Mouse (Mus musculus) ovary, postnatal 10 days (tissue): ENCODE results near the gene Lemd1.
"Not testable (repeated sequence)": the region's sequence is repeated elsewhere in the genome, so short reads cannot be mapped to it uniquely, and the experiment has no call there.

Experiments used
- DNase-seq: peaks from one replicate; pipeline ENCODE4 v3.0.0; 2022; ENCODE audit warnings: low spot score

Lemd1 gene

GRCm38 (mm10) chr1:132191093-132191785 lies at the start of gene Lemd1, which contains the start of gene AC124108.1:
Gene Lemd1, plus strand, starts transcription at chr1:132191431.
Gene AC124108.1, plus strand, starts transcription at chr1:132191457.
- DNase-seq, result no peak

- no peak for DNase-seq
Measured at GRCm38 (mm10) chr1:132141753-132142152, 49.5 kb upstream of the Lemd1 start.

- DNase-seq, result no peak
Measured at GRCm38 (mm10) chr1:132143079-132143478, 48.2 kb upstream of the Lemd1 start.

GRCm38 (mm10) chr1:132143730-132144129 lies 47.5 kb upstream of the Lemd1 start:
- no peak for DNase-seq

GRCm38 (mm10) chr1:132144223-132144622 lies 47.0 kb upstream of the Lemd1 start:
- no peak for DNase-seq

GRCm38 (mm10) chr1:132144837-132145236 lies 46.4 kb upstream of the Lemd1 start:
- no peak for DNase-seq

- DNase-seq, result no peak
Measured at GRCm38 (mm10) chr1:132145973-132146685, 45.1 kb upstream of the Lemd1 start.

GRCm38 (mm10) chr1:132149410-132149809 lies 41.8 kb upstream of the Lemd1 start:
- DNase-seq, result no peak

GRCm38 (mm10) chr1:132150171-132150570 lies 41.1 kb upstream of the Lemd1 start:
- no peak for DNase-seq

- no peak for DNase-seq
Measured at GRCm38 (mm10) chr1:132150817-132151601, 40.2 kb upstream of the Lemd1 start.

GRCm38 (mm10) chr1:132151908-132152307 lies 39.3 kb upstream of the Lemd1 start:
- DNase-seq, result no peak

GRCm38 (mm10) chr1:132153086-132153690 lies 38.0 kb upstream of the Lemd1 start:
- no peak for DNase-seq

- no peak for DNase-seq
Measured at GRCm38 (mm10) chr1:132153691-132154090, 37.5 kb upstream of the Lemd1 start.

- peak; percentile 49 for DNase-seq
Measured at GRCm38 (mm10) chr1:132155737-132156136, 35.5 kb upstream of the Lemd1 start.

- DNase-seq, result peak; percentile 74
Measured at GRCm38 (mm10) chr1:132157016-132157781, 34.0 kb upstream of the Lemd1 start.

GRCm38 (mm10) chr1:132157808-132158207 lies 33.4 kb upstream of the Lemd1 start:
- DNase-seq, result no peak

GRCm38 (mm10) chr1:132158741-132159140 lies 32.5 kb upstream of the Lemd1 start:
- DNase-seq, result no peak

- DNase-seq, result no peak
Measured at GRCm38 (mm10) chr1:132159681-132160080, 31.6 kb upstream of the Lemd1 start.

- DNase-seq, result no peak
Measured at GRCm38 (mm10) chr1:132161211-132161880, 29.9 kb upstream of the Lemd1 start.

GRCm38 (mm10) chr1:132162618-132163017 lies 28.6 kb upstream of the Lemd1 start:
- DNase-seq, result not testable (repeated sequence)
